ENCODE assay signal across 8 mouse cellular contexts in the genomic region with DNA sequence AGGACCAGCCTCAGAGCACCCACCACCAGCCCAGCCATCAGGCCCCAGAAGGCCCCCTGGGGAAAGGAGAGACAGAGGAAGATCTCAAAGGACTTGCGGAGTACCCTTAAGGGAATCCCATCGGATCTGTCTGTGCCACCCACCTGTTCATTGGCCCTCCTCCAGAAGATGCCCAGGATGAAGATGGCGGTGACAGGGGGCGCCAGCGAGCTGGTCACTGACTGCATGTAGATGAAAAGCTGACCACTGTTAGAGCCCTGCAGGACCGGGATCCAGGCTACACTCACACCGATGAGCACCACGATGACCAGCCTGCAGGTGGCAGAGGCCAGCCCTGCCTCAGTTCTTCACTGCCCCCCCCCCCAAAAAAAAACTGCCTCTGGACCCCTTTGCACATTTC. TPM values are rescaled to one million over a fixed set of nuclear protein-coding genes. Genes with fewer than 3 reads are reported as not detected.
DNase-seq lines count a peak whose midpoint lies in the region; ATAC-seq and TF ChIP-seq lines count a peak whose summit lies in the region.

No protein-coding gene starts in this region.

- H3K4me1 ChIP-seq in heart, postnatal 0 days (ENCODE audit: control insufficient read depth, insufficient read depth), result no peaks in the 10 kb centered on the region
- H3K4me1 ChIP-seq in limb, embryonic 10.5 days, result peaks cover 72% of the 10 kb centered on the region
- H3K4me1 ChIP-seq in hindbrain, embryonic 12.5 days, result peaks cover 17% of the 10 kb centered on the region

- no peak for DNase-seq in heart, postnatal 0 days (ENCODE audit: low spot score)
- DNase-seq in heart, adult 9 months (ENCODE audit: low spot score in 2 of 2), result no peak
- peak; percentile 28 for DNase-seq in right cerebral cortex, postnatal 4 days
- no peak for DNase-seq in right cerebral cortex, postnatal 36 days (ENCODE audit: low spot score in 2 of 2)
- peak; percentile 64 for DNase-seq in cerebellum, adult 9-11 months
- DNase-seq in limb, embryonic 10.5 days (ENCODE audit: low spot score), result peak; percentile 50

- H3K9me3 ChIP-seq in heart, postnatal 0 days (replicated peaks; ENCODE audit: control insufficient read depth, low read length), result no peaks in the 10 kb centered on the region
- no peaks in the 10 kb centered on the region for H3K9me3 ChIP-seq in limb, embryonic 10.5 days (replicated peaks)
- no peaks in the 10 kb centered on the region for H3K9me3 ChIP-seq in hindbrain, embryonic 12.5 days (replicated peaks)

- WGBS in heart, postnatal 0 days, result 53% methylated on average over 8 of the region's 8 CpGs
- 17% methylated on average over 8 of the region's 8 CpGs for WGBS in limb, embryonic 10.5 days
- 25% methylated on average over 8 of the region's 8 CpGs for WGBS in hindbrain, embryonic 12.5 days

- H3K36me3 ChIP-seq in heart, postnatal 0 days (replicated peaks; ENCODE audit: control insufficient read depth, insufficient read depth, low read length), result no peaks in the 10 kb centered on the region
- H3K36me3 ChIP-seq in limb, embryonic 10.5 days, result no peaks in the 10 kb centered on the region
- no peaks in the 10 kb centered on the region for H3K36me3 ChIP-seq in hindbrain, embryonic 12.5 days

- no peak overlapping the region for H3K27ac ChIP-seq in heart, postnatal 0 days (ENCODE audit: low read depth)
- H3K27ac ChIP-seq in limb, embryonic 10.5 days, result peak overlapping the region; percentile 79
- H3K27ac ChIP-seq in hindbrain, embryonic 12.5 days, result no peak overlapping the region

- TF ChIP-seq EP300 in heart, postnatal 0 days (IDR thresholded peaks at IDR 0.05; ENCODE audit: low read depth), result no peak

- no peak for ATAC-seq in heart, postnatal 0 days (ENCODE audit: insufficient read depth, low read depth)
- ATAC-seq in megakaryocyte progenitor cell, adult 5-6 weeks (replicated peaks; ENCODE audit: poor library complexity), result no peak
- ATAC-seq in hindbrain, embryonic 12.5 days (ENCODE audit: low FRiP score), result no peak

- H3K4me2 ChIP-seq in heart, postnatal 0 days (ENCODE audit: low read depth, low read length), result no peak overlapping the region
- H3K4me2 ChIP-seq in hindbrain, embryonic 12.5 days (replicated peaks), result no peak overlapping the region

- H3K4me3 ChIP-seq in heart, postnatal 0 days (ENCODE audit: low read depth, low read length), result no peak overlapping the region
- H3K4me3 ChIP-seq in limb, embryonic 10.5 days, result no peak overlapping the region
- no peak overlapping the region for H3K4me3 ChIP-seq in hindbrain, embryonic 12.5 days

- TF ChIP-seq CTCF in heart, postnatal 0 days (IDR thresholded peaks at IDR 0.05; ENCODE audit: low read depth), result 0 out of 2 replicates have a peak, but pooled peaks have one; percentile 15

- 0 out of 2 replicates have a peak, but pooled peaks cover 11% of the 10 kb centered on the region for H3K27me3 ChIP-seq in heart, postnatal 0 days (ENCODE audit: control insufficient read depth, insufficient read depth, low read length)
- peaks cover 39% of the 10 kb centered on the region for H3K27me3 ChIP-seq in limb, embryonic 10.5 days (ENCODE audit: low read depth, poor library complexity, severe bottlenecking)
- H3K27me3 ChIP-seq in hindbrain, embryonic 12.5 days, result peaks cover 10% of the 10 kb centered on the region; the same call in 1 of the 2 replicates

- no peak overlapping the region for H3K9ac ChIP-seq in heart, postnatal 0 days (replicated peaks; ENCODE audit: low read depth, low read length)
- no peak overlapping the region for H3K9ac ChIP-seq in hindbrain, embryonic 12.5 days

RNA-seq across cellular contexts. Expression of a gene that starts 10.2 kb away (rescaled TPM):
- total RNA-seq in heart, postnatal 0 days (2014; rRNA removed; ENCODE audit: low replicate concordance), result 0.62 and 2.6 TPM in 2 replicates
- polyA plus RNA-seq in heart, postnatal 0 days (2015; fragmentation: Nextera tagmentation; extraction: Ambion mirVana), result 0.15 and 0.18 TPM in 2 replicates
- 2.2 and 2.4 TPM in 2 replicates for polyA plus RNA-seq in limb, embryonic 10.5 days (2016; fragmentation: Nextera tagmentation; extraction: Ambion mirVana)
- not detected in 2 replicates for total RNA-seq in megakaryocyte progenitor cell, adult 5-6 weeks (2015)
- 0.10 TPM in 1 of 2 replicates, not detected in the other for total RNA-seq in megakaryocyte progenitor cell, adult 5-6 weeks (2017)
- 0.41 and 0.50 TPM in 2 replicates for polyA plus RNA-seq in hindbrain, embryonic 12.5 days (2016; fragmentation: Nextera tagmentation; extraction: Ambion mirVana)

RNA-seq across cellular contexts. Expression of a gene that starts 20.6 kb away (rescaled TPM):
- total RNA-seq in heart, postnatal 0 days (2014; rRNA removed; ENCODE audit: low replicate concordance), result 4.3 and 10.1 TPM in 2 replicates
- 10.3 and 11.0 TPM in 2 replicates for polyA plus RNA-seq in heart, postnatal 0 days (2015; fragmentation: Nextera tagmentation; extraction: Ambion mirVana)
- polyA plus RNA-seq in limb, embryonic 10.5 days (2016; fragmentation: Nextera tagmentation; extraction: Ambion mirVana), result 6.9 and 7.1 TPM in 2 replicates
- 0.07 and 0.73 TPM in 2 replicates for total RNA-seq in megakaryocyte progenitor cell, adult 5-6 weeks (2015)
- total RNA-seq in megakaryocyte progenitor cell, adult 5-6 weeks (2017), result 0.37 and 1.4 TPM in 2 replicates
- polyA plus RNA-seq in hindbrain, embryonic 12.5 days (2016; fragmentation: Nextera tagmentation; extraction: Ambion mirVana), result 7.1 and 7.3 TPM in 2 replicates

RNA-seq across cellular contexts. Expression of a gene that starts 46.9 kb away (rescaled TPM):
- not detected in 2 replicates for total RNA-seq in heart, postnatal 0 days (2014; rRNA removed; ENCODE audit: low replicate concordance)
- polyA plus RNA-seq in heart, postnatal 0 days (2015; fragmentation: Nextera tagmentation; extraction: Ambion mirVana), result not detected in 2 replicates
- 0.08 and 0.11 TPM in 2 replicates for polyA plus RNA-seq in limb, embryonic 10.5 days (2016; fragmentation: Nextera tagmentation; extraction: Ambion mirVana)
- not detected in 2 replicates for total RNA-seq in megakaryocyte progenitor cell, adult 5-6 weeks (2015)
- not detected in 2 replicates for total RNA-seq in megakaryocyte progenitor cell, adult 5-6 weeks (2017)
- polyA plus RNA-seq in hindbrain, embryonic 12.5 days (2016; fragmentation: Nextera tagmentation; extraction: Ambion mirVana), result 0.16 TPM in 1 of 2 replicates, not detected in the other

Comparison
In these comparisons a context has a peak if more than half of its experiments do, and no peak if none do; other contexts are left out.
1. DNase-seq: peak in right cerebral cortex, postnatal 4 days (single experiment), cerebellum, adult 9-11 months (single experiment) and limb, embryonic 10.5 days (single experiment); none in heart, postnatal 0 days (single experiment), heart, adult 9 months (0 of 2) and right cerebral cortex, postnatal 36 days (0 of 2).